Mouse (Mus musculus): Measurements from ENCODE around the gene Nufip2. TPM values are rescaled to one million over a fixed set of nuclear protein-coding genes. Genes with fewer than 3 reads are reported as not detected.

Gene Nufip2
- total and polyA plus RNA-seq, 2 experiments from 2014 or later = 3.5 to 55.1 TPM

DNA sequence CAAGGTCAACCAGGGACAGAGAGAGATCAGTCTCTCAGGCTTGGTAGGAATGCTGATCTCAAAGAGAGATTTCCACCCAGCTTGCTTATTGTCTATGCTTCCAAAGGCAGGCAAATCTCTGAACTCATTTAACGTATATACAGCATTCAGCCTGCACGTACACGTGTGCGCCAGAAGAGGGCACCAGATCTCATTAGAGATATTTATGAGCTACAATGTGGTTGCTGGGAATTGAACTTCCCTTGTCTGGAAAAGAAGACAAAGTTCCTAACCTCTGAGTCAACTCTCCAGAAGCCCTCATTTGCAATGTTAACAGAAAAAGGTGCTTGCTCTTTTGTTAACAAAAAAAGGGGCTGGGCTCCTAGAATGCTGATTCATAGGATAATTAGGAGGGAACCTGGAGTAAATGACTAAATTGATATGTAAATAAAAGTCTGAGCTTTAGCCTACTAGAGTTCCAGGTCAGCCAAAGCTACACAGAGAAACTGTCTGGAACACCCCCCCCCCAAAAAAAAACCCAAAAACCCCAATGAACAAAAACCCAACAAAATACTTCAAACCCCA is 12.4 kb upstream of the Nufip2 start:
- no peak overlapping the region for H3K27ac ChIP-seq (ENCODE audit: low read depth)
- no peak overlapping the region for H3K9ac ChIP-seq (replicated peaks; ENCODE audit: low read depth, low read length)
- DNase-seq (ENCODE audit: low spot score) = no peak
- H3K36me3 ChIP-seq (replicated peaks; ENCODE audit: control insufficient read depth, insufficient read depth, low read length) = no peaks in the 10 kb centered on the region
- no peak for ATAC-seq (ENCODE audit: insufficient read depth, low read depth)
- no peaks in the 10 kb centered on the region for H3K27me3 ChIP-seq (ENCODE audit: control insufficient read depth, insufficient read depth, low read length)
- WGBS = 65% methylated on average over 4 of the region's 4 CpGs
- H3K4me2 ChIP-seq (ENCODE audit: low read depth, low read length) = no peak overlapping the region
- no peaks in the 10 kb centered on the region for H3K4me1 ChIP-seq (ENCODE audit: control insufficient read depth, insufficient read depth)
- TF ChIP-seq CTCF (IDR thresholded peaks at IDR 0.05; ENCODE audit: low read depth) (no peak), EP300 (IDR thresholded peaks at IDR 0.05; ENCODE audit: low read depth) (no peak)
- no peak overlapping the region for H3K4me3 ChIP-seq (ENCODE audit: low read depth, low read length)
- no peaks in the 10 kb centered on the region for H3K9me3 ChIP-seq (replicated peaks; ENCODE audit: control insufficient read depth, low read length)

DNA sequence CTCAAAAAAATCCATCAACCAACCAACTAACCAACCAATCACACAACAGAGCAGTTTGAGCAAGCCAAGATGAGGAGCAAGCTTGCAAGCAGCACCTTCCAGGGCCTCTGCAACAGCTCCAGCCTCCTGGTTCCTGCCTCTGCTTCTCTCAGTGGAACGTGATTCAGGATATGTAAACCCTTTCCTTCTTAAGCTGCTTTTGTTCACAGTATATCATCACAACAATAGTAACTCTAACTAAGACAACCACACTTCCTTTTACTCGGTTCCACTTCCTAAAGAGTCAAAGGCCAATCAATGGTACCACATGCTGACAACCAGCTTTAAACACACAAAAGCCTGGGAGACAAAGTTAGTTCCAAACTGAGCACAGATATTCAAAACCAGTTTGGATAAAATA is 5.9 kb upstream of the Nufip2 start:
- H3K36me3 ChIP-seq (replicated peaks; ENCODE audit: control insufficient read depth, insufficient read depth, low read length) = no peaks in the 10 kb centered on the region
- no peak for DNase-seq (ENCODE audit: low spot score)
- no peaks in the 10 kb centered on the region for H3K27me3 ChIP-seq (ENCODE audit: control insufficient read depth, insufficient read depth, low read length)
- 52% methylated on average over 2 of the region's 2 CpGs for WGBS
- ATAC-seq (ENCODE audit: insufficient read depth, low read depth) = no peak
- no peak overlapping the region for H3K4me2 ChIP-seq (ENCODE audit: low read depth, low read length)
- no peaks in the 10 kb centered on the region for H3K9me3 ChIP-seq (replicated peaks; ENCODE audit: control insufficient read depth, low read length)
- no peak overlapping the region for H3K9ac ChIP-seq (replicated peaks; ENCODE audit: low read depth, low read length)
- TF ChIP-seq CTCF (IDR thresholded peaks at IDR 0.05; ENCODE audit: low read depth) = no peak
- no peak for TF ChIP-seq EP300 (IDR thresholded peaks at IDR 0.05; ENCODE audit: low read depth)
- H3K4me1 ChIP-seq (ENCODE audit: control insufficient read depth, insufficient read depth) = no peaks in the 10 kb centered on the region
- no peak overlapping the region for H3K27ac ChIP-seq (ENCODE audit: low read depth)
- no peak overlapping the region for H3K4me3 ChIP-seq (ENCODE audit: low read depth, low read length)

DNA sequence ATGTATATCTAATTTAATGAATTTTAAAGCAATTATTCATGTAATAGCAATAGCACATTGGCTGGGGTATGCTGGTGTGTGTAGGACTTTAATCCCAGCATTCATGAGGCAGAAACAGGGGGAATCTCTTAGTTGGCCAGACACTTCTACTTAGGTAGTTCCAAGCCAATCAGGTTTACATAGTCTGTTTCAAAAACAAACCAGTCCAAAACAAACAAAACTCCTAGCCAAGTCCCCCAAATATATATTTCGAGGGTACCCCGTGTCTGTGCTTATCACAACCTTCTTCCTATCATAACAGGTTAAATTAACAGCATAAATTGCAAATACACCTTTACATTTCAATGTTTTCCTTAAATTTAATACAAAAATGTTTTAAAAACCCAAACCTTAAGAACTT is 1.1 kb upstream of the Nufip2 start:
- no peak overlapping the region for H3K9ac ChIP-seq (replicated peaks; ENCODE audit: low read depth, low read length)

DNA sequence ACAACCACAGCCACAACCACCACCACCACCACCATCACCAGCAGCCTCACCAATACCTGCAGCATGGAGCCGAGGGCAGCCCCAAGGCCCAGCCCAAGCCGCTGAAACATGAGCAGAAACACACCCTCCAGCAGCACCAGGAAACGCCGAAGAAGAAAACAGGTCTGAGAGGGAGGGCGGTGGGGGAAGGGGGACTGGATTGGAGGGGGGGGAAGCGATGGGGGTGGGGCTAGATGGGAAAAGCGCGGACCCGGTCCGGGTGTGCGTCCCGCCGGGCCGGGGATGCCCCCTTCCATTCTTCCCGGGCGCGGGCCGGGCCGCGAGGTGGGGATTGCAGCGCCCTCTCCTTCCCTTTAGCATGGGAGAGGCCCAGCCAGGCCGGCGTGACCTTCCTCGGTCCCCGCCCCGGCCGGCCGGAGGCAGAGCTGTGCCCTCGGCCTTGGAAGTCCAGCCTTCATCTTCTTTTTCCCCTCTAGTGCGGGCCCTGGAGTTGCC is 438 bp downstream of the Nufip2 start:
- peak; percentile 22 for ATAC-seq (ENCODE audit: insufficient read depth, low read depth)
- WGBS = 0% methylated on average over 28 of the region's 30 CpGs
- Histone ChIP-seq H3K4me3 (ENCODE audit: low read depth, low read length) (peak overlapping the region; percentile 98), H3K4me1 (ENCODE audit: control insufficient read depth, insufficient read depth) (0 out of 2 replicates have a peak, but pooled peaks cover 7% of the 10 kb centered on the region), H3K4me2 (ENCODE audit: low read depth, low read length) (peak overlapping the region; percentile 83), H3K27ac (ENCODE audit: low read depth) (peak overlapping the region; percentile 100), H3K36me3 (replicated peaks; ENCODE audit: control insufficient read depth, insufficient read depth, low read length) (peaks cover under 1% of the 10 kb centered on the region; the same call in 1 of the 2 replicates), H3K9me3 (replicated peaks; ENCODE audit: control insufficient read depth, low read length) (no peaks in the 10 kb centered on the region), H3K27me3 (ENCODE audit: control insufficient read depth, insufficient read depth, low read length) (no peaks in the 10 kb centered on the region), H3K9ac (replicated peaks; ENCODE audit: low read depth, low read length) (peak overlapping the region; percentile 100)
- DNase-seq (ENCODE audit: low spot score) = peak; percentile 49
- TF ChIP-seq CTCF (IDR thresholded peaks at IDR 0.05; ENCODE audit: low read depth) = no peak

More for the DNA sequence above, 1.1 kb upstream of the Nufip2 start:
- no peak overlapping the region for H3K27ac ChIP-seq (ENCODE audit: low read depth)
- H3K4me3 ChIP-seq (ENCODE audit: low read depth, low read length) = no peak overlapping the region
- TF ChIP-seq EP300 (IDR thresholded peaks at IDR 0.05; ENCODE audit: low read depth) (no peak), CTCF (IDR thresholded peaks at IDR 0.05; ENCODE audit: low read depth) (no peak)
- 0 out of 2 replicates have a peak, but pooled peaks cover 7% of the 10 kb centered on the region for H3K4me1 ChIP-seq (ENCODE audit: control insufficient read depth, insufficient read depth)
- ATAC-seq (ENCODE audit: insufficient read depth, low read depth) (no peak), DNase-seq (ENCODE audit: low spot score) (no peak)
- 48% methylated on average over 2 of the region's 2 CpGs for WGBS
- H3K36me3 ChIP-seq (replicated peaks; ENCODE audit: control insufficient read depth, insufficient read depth, low read length) = no peaks in the 10 kb centered on the region
- H3K4me2 ChIP-seq (ENCODE audit: low read depth, low read length) = peak overlapping the region; percentile 62; the same call in 1 of the 2 replicates
- H3K9me3 ChIP-seq (replicated peaks; ENCODE audit: control insufficient read depth, low read length) = no peaks in the 10 kb centered on the region
- H3K27me3 ChIP-seq (ENCODE audit: control insufficient read depth, insufficient read depth, low read length) = no peaks in the 10 kb centered on the region

DNA sequence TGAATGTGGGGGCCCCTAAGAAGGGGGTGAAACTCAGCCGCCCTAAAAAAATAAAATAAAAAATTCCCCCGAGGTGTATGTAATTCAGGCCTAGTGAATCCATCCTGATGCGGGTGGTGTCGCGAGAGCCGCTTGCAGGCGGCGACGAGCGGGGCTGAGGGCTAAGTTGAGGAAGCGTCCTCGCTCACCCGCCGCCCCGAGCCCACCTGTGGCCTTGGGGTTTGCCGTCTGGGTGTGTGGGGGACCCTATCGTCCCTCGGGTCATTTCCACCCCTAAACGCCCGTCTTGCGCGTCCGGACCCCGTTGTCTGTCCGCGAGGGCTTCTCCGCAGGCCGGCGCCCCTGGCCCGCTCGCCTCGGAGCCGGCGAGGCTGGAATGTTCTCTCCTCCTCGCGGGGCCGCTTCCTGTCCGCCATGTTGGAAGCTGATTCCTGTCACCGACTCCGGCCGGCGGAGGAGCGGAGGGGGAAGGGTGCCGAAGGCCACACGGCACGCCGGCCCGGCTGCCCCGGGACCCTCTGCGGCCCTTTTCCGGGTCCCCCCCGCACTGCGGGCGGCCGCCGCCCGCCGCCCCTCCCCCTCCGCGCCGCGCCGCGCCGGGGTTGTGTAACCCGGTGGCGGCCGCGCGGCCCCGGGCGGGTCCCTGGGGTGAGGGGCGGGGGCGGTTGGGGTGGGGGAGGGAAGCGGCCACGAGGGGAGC is 1.0 kb downstream of the Nufip2 start:
- under 1% methylated on average over 62 of the region's 76 CpGs for WGBS
- peak; percentile 22 for ATAC-seq (ENCODE audit: insufficient read depth, low read depth)
- H3K27ac ChIP-seq (ENCODE audit: low read depth) = peak overlapping the region; percentile 100
- 0 out of 2 replicates have a peak, but pooled peaks cover 7% of the 10 kb centered on the region for H3K4me1 ChIP-seq (ENCODE audit: control insufficient read depth, insufficient read depth)
- H3K36me3 ChIP-seq (replicated peaks; ENCODE audit: control insufficient read depth, insufficient read depth, low read length) = peaks cover 6% of the 10 kb centered on the region
- peak overlapping the region; percentile 98 for H3K4me3 ChIP-seq (ENCODE audit: low read depth, low read length)
- TF ChIP-seq CTCF (IDR thresholded peaks at IDR 0.05; ENCODE audit: low read depth) = no peak
- no peak for TF ChIP-seq EP300 (IDR thresholded peaks at IDR 0.05; ENCODE audit: low read depth)
- DNase-seq (ENCODE audit: low spot score) = peak; percentile 71
- no peaks in the 10 kb centered on the region for H3K27me3 ChIP-seq (ENCODE audit: control insufficient read depth, insufficient read depth, low read length)
- peak overlapping the region; percentile 100 for H3K9ac ChIP-seq (replicated peaks; ENCODE audit: low read depth, low read length)
- H3K4me2 ChIP-seq (ENCODE audit: low read depth, low read length) = peak overlapping the region; percentile 83
- H3K9me3 ChIP-seq (replicated peaks; ENCODE audit: control insufficient read depth, low read length) = no peaks in the 10 kb centered on the region
